Mouse (Mus musculus) urinary bladder, postnatal 36 days (tissue): ENCODE results near the gene Myh9.
"Not testable (repeated sequence)": the region's sequence is repeated elsewhere in the genome, so short reads cannot be mapped to it uniquely, and the experiment has no call there.

ENCODE experiments used
- DNase-seq, 2 experiments: peaks; one replicate each; pipeline ENCODE4 v3.0.0; 2022; ENCODE audit warnings: low spot score in 2 of 2, mixed read lengths in 1 of 2

Myh9 gene

DNA sequence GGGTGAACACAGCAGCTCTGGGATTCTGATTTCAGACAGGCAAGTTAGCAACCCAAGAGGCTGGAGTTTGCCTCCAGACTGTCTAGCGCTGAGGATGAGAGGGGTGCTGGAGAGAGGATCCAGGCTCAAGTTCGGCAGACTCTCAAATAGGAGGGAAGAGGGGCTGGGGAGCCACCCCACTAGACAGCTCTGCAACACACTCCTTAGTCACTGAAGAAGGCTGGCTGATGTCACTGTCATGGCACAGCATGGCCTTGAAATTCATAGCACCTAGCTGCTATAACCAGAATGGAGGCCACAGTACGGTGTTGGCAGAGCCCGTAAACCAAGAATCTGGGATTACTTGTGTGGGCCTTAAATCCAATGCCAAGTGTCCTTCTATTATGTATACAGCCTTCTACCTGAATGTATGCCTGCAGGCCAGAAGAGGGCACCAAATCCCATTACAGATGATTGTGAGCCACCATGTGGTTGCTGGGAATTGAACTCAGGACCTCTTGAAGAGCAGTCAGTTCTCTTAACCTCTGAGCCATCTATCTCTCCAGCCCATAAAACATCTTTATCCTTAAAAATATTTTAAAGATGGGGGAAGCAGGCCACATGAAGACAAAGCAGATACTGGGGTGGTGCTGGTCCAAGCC lies 84.3 kb downstream of the Myh9 start:
- DNase-seq: no peak

DNA sequence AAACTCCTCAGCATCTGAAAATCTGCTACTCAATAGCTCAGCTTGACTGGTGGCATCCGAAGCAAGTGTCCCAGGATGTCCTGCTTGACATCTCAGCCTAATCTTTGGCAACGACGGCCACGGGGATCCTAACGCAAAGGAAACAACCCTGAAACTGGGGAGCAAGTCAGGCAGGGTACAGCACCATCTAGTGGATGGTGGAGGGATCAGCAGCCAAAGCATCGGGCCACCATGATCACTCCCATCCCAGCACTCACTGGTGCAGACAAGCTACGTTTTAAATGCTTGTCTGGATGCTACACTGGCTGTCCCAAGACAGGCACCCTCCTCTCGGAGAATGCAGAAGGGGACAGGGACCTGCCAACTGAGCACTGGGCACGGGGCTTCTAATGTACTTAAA lies 85.1 kb downstream of the Myh9 start, which contains the start of gene Apol8:
Gene Apol8, minus strand, starts transcription at position 156 of the 400 bp plus-strand sequence.
- peak; percentile 38 to 46 for DNase-seq

DNA sequence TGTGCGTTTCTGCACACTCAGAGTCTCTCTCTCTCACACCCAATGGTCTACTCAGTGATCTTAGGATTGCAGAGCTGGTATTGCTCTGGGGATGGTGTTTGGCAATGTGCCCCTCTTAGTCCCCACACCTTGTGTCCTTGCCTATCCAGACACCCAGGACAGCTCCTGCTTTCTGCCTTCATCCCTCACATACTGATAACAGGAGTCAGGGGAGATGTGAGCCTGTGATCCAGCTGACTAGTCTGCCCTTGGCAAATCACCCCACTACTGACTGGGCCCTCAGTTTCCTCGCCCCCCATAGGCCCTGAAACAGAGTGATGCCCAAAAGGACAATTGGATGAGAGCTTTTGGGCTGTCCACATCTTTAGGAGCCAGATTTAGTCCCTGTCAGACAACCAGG lies 85.9 kb downstream of the Myh9 start:
- no peak for DNase-seq

DNA sequence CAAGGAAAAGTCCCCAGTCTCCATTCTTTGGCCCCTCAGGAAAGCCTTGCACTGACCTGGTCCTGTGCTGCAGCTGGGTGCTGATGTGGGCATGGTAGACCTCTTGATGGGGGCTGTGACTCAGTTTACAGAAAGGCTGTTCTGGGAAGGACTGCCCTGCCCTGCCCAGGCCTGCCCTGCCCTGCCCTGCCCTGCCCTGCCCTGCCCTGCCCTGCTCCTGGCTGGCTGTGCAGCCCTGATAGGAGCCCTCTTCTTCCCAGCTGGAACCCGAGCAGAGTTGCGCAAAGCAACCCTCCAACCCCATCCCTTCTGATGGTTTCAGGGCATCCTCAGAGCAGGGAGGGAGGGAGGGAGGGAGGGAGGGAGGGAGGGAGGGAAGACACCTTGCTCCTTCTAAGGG lies 86.8 kb downstream of the Myh9 start:
- DNase-seq: no peak

DNA sequence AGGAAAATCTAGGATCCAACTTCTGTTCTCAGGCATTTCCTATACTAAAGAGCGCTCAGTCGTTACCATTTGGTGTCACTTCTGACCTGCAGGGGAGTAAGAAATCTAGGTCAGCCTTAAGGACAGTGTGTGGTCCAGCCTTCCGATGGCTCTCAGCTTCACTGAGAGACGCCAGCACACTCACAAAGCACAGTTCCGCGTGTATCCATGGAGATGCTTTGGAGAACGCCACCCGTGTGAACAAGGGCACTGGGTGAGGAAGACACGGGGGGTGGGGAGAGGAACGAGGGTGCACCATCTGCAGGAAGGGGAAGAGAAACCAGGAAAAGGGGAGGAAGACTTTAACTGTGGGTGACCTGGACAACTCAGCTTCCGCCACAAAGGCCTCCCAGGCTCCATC lies 89.5 kb downstream of the Myh9 start:
- DNase-seq: no peak

DNA sequence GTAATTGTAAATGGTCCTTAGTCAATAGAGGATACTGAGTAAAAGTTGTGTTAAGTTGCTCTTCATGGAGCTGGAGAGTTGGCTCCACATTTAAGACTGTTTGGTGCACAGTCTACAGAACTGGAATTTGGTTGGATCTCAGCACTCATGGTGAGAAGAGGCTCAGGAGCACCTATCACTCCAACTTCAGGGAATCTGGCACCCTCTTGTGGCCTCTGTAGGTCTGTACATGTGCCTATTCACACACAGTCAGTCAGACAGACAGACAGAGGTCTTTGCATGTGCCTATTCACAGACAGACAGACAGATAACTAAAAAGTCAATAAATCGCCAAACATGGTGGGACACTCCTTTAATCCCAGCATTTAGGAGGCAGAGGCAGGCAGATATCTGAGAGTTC lies 91.5 kb downstream of the Myh9 start:
- DNase-seq: no peak

DNA sequence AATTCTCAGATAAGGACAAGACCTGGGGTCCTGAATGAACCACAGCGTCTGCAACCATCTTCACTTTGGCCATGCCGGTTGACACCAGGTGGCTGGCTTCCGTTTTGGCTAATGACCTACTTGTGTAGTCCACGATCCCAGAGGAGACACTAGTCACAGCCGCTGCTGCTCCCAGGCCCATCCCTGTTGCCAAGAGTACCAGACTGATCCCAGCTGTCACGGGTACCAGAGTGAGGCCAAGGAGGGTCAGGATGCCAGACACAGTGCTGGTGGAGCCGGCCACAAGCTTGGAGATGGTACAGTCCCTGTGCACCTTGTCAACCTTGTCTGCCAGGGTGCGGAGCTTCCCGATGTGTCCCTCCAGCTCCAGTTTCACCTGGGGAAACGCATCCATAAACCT lies 92.3 kb downstream of the Myh9 start:
- no peak for DNase-seq

DNA sequence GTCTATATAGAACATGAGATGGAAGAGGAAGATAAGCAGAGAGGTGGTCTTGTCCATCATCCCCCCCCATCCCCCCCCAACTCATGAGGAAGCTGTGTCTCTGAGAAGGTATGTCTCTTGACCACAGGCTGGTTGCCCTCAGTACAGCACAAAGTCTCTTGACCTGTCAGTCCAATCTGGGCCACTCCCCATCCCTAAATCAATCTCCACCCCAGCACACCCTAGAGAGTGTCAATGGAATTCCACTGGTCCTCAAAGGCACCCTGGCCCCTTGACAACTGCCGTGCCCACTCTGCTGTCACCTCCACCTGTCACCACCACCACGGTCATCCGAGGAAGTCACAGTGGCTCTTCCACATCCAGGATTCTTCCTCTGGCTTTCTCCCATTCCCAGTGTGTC lies 93.6 kb downstream of the Myh9 start:
- DNase-seq: no peak

DNA sequence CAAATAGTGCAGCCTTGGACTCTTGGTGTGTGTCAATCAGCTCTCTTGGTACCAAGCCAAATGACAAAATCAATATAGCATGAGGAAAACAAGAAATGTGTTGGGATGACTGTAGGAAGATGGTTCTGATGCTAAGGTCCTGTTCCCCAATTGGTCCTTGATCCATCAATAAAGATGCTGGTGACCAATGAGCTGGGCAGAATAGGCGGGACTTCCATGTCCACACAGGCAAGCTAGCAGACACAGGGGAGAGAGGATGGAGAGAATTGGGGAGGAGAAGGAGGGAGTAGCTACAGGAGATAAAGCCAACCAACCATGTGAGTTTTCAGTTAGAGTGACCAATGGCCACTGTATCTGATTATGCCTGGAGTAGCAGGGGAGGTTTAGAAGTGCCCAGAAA lies 95.6 kb downstream of the Myh9 start:
- DNase-seq: no peak

DNA sequence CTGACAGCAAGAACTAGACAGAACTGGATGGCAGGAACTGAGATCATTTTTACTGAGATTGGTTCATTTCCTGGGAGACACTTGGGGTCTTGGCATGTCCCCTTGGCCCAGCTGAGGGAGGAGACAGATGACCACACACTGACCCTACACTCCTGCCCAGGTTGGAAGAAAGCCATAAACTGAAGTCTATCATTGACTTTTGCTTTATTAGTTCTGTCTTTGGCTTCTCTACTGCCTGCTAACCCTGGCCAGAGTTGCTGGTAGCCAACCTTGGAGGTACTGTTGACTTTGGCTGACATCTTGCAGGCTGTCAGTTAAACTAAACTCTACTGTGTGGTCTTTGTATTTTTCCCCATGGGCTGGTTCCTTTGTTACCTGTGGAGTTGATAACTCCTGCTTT lies 96.9 kb downstream of the Myh9 start:
- DNase-seq: no peak

DNA sequence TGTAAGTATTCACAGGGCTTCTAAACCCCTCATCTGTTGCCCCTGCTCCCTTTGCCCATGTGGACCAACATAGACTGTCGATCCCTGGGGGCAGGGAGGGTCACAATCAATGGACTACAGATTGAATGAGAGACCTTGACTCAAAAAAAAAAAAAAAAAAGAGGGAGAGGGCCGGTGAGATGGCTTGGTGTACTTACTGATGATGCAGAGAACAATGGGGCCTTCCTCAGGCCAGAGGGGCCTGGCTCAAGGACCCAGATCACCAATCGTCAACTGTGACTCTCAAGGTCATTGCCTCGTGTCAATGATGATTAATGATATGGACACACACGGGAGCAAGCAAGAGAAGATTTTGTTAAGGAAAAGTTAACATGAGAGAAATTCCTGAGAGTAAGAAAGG lies 97.3 kb downstream of the Myh9 start:
- no peak for DNase-seq

DNA sequence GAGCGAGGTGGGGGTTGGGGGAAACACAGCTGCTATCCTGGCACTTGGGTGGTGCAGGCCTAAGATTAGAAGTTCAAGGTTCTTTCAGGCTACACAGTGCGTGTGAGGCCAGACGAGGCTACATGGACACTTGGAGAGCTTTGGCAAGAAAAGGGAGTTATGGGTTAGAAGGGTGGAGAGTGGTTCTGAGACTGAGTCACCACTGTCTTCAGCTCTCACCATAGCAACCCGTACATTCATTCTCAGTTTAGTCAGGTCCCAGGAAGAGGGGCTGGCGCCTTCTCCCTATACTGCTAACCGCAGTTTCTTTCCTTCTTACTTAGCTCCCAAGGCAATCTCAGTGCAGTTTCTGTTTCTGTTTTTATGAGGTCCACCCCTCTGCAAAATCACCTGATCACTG lies 100.4 kb downstream of the Myh9 start:
- not testable (repeated sequence) for DNase-seq

DNA sequence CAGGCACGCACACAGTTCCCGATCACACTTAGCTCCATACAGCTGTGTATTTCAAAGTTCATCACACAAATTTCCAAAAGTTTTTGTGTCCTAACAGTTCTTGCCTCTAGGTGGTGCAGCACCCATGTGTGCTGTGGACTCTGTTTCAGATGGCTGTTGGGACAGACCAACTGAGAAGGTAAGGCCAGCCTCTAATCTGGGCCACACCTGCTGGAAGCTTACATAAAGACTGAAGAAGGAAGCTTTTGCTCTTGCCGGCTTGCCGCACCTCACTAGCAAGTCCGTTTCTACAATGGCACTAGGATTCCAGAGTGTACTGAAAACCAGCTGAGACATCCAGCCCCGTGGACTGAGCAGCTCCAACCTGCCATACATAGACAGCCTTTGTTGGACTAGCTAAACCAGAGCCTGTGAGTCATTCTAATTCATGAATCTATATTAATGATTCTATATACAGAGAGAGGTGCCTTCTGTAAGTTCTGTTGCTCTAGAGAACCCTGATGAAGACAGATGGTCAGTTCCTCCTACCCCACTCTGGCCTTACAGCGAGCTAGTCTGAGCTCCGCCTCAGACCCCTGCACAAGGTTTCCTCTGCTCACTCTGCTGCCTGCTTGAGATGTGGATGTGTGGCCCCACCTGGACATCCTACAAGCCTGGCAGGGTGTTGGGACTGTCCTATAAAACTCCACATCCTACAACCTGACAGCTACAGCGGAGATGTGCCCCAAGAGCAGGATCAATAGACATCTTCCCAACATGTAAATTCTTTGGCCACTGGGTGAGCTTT lies 101.3 kb downstream of the Myh9 start:
- DNase-seq: no peak

DNA sequence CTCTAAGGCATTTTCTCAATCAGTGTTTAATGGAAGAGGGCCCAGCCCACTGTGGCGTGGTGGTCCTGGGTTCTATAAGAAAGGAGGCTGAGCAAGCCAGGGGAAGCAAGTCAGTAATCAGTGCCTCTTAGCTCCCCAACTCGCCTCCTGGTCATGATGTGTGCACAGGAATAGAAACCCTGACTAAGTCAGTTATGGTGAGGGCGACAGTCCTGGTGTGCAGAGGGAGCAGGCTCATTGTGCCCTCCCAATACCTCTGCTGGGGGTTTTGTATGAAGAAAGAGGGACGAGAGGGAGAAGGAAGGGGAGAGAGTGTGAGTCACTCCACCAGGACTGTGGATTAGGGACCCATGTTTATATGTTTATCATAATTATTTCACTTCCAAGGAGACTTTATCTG lies 108.1 kb downstream of the Myh9 start:
- not testable (repeated sequence) for DNase-seq

DNA sequence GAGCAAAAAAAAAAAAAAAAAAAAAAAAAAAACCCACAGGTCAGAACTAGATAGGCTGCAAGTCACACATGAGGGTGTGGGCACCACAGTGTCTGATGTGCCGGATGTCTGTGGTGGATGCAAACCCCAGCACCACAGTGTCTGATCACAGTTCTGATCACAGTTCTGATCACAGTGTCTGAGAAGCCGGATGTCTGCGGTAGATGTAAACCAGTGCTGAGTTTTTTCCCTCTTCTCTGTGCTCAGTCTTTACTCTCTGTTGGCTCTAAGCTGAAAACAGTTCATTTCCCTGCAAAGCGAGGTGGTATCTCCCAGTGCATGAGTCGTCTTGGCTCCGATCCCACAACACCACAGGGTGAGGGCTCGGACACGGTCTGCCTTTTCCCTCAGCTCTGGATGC lies 108.6 kb downstream of the Myh9 start:
- not testable (repeated sequence) for DNase-seq

DNA sequence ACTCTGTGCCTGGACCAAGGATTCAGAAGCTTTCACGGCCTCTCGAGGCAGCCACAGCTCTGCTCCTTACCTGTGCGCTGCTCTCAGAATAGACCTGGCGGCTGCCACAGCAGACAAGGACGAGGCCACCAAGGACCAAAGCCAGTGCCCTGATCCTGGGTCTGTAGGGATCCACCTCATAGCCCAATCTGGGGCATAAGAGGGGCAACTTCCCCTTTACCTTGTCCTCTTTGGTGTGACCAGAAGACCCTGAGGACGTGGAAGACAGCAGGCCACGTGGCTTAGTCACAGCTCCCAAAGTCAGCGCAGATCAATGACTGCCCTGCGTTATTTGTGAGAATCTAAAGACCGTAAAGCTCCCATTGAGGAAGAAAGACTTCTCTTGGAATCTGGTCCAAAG lies 109.1 kb downstream of the Myh9 start:
- not testable (repeated sequence) for DNase-seq

DNA sequence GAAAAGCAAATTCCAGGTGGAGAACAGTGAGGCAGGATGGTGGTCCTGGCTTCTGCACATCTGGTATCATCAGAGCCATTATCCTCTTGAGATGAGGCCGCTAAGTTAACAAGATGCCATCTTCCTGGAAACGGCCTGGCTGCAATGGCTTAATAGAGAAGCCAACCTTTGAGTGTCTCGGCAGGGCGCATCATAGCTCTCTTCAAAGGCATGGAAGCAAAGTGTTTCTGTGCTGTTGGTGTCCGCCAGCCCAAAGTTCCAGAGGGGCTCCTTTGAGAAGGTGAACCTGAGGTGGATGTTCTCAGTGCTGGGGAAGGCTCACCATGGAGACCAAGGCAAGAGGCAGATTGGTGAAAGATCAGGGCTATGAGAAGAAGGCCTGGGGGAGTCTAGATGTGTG lies 110.4 kb downstream of the Myh9 start:
- no peak for DNase-seq

DNA sequence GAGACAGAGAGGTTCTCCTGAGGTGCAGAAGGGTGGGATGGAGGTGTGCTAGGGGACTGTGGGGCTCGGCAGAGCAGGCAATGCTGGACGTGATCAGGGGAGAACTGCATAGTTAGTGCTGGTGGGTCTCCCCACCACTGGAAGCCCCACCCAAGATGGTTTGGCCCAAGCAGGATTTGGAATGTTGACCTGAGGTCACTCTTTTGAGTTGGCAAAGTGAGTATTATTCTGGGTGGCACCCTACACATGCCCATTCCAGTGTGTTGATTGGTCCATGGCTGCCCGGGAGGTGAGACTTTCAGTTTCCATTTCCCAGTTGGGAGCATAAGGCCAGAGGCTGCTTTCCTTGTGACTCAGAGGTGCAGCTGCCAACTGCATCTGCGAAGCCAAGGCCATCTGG lies 113.2 kb downstream of the Myh9 start, which contains the start of gene Apol9b:
Gene Apol9b, plus strand, starts transcription at position 301 of the 400 bp plus-strand sequence.
- DNase-seq: not testable (repeated sequence)

DNA sequence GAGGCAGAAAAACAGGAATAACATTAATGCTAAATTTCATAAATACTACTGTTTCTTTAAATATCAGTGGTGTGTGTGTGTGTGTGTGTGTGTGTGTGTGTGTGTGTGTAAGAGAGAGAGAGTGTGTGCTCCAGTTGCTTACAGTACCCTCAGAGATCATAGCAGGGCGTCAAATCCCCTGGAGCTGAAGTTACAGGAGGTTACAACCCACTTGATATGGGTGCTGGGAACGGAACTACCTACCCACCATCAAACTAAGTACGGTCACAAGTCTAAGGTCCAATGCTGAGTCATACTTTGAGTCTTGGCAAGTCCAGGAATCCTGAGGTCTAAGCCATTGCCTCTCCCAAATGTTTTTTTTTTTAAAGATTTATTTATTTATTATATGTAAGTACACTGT lies 114.2 kb downstream of the Myh9 start:
- not testable (repeated sequence) for DNase-seq

DNA sequence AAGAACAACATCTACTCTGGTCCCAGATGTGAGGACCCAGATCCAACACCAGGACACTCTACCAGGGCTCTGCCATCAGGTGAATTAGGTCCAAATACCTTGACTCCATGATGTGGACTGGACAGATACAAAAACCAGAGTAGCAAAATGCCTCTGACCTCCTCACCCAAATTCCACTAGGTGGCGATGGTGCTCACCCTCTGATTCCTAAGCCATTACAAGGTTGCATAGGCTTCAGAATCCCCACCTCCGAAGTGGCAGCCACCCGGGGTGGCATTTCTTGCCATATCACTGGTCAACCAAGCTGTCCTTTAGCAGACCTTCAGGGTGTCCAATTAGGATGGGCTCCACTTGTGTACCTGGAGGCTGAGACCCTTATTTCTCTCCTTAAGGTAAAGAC lies 114.8 kb downstream of the Myh9 start:
- not testable (repeated sequence) for DNase-seq

DNA sequence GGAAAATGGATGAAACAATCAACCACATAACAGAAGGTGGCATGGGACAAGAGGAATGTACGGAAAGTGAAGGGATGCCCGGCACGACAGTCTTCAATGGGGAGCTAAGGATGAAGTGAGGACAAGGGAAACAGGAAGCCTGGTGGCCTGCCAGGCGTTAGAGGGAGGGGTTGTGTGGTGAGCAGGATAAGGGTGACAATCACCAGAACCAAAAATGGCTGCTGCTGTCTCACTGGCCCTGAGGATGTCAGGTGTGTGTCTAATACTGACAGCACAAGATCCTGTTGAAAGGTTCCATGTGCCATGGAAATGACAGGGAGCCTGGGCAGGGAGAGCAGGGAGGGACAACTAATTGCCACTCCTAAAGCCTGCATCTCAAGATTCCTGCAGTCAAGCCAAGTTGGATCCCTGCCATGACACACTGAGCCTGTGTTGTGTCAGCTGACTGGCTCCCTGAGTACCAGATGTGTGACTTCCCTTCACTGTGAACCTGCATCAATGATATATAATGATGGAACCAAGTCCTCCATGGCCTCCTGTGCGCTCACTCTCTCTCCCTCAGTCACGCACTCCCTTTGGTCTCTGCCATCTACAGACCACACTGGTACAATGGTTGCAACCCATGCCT lies 116.5 kb downstream of the Myh9 start:
- not testable (repeated sequence) for DNase-seq

DNA sequence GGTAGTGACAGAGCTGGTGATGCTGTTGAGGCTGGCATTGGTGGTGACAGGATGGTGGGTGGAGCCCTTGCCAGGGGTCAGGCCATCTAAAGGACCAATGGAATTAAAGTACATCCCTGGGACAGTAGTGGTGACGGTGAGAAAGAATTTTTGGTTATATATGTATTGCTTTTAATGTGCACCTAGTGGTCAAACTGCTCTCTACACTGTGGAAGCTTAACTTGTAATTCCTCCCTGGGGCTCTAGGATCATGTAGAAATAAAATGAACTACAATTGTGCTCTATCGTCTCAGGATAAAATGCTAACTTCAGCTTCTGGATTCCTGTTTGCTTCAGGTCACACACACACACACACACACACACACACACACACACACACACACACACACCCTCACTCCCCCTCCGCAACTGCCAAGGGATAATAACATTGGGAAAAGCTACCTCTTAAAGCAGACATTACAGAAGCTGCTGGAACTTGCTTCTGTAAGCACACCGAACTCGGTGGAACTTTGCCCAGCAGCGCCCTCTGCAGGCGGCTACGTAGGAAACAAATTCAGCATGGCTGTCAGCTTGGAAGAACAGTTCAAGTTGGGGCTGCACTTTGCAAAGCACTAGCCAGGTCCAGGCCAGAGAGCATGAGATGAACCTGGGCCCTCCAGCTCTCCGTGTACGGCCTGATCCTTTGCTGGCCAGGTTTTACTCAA lies 117.6 kb downstream of the Myh9 start:
- not testable (repeated sequence) for DNase-seq
